Mouse (Mus musculus): Measurements from ENCODE around the gene Apol6. TPM values are rescaled to one million over a fixed set of nuclear protein-coding genes. Genes with fewer than 3 reads are reported as not detected.
"Not testable (repeated sequence)": the region's sequence is repeated elsewhere in the genome, so short reads cannot be mapped to it uniquely, and the experiment has no call there.

The Apol6 gene
- total RNA-seq, 2 experiments from 2014 or later, result 47.5 to 80.8 TPM

DNA sequence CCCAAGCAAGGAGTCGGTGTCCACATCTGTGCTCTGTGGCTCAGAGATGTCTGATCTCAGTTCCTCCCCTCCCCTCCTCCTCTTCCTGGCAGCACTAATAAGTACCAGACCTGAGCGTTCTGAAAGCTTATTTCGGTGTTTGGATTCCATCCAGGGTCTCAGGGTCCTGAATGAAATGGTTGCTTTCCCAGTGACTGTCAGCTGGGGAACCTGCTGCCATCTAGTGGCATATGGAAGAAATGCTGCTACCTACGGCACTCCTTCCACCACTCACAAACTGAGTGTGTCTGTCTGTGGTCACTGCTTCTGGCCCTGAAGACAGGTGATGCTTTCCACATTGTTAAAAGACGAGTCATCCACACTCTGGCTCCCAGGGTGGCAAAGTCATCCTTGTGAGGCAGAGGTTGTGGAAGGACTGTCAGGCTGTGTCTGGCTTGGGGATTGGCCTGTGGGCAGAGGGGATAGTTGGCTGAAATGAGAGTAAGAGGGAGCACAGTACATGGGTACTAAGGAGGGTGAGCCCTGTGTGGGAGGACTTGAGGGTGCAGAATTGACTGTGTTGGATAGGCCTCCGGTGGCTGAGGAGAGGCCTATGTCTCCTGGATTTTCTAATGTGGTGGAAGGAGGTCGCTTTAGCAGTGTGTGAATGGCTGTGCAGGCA is 15.1 kb upstream of the Apol6 start:
- peak; percentile 88 for DNase-seq (ENCODE audit: low spot score)

DNA sequence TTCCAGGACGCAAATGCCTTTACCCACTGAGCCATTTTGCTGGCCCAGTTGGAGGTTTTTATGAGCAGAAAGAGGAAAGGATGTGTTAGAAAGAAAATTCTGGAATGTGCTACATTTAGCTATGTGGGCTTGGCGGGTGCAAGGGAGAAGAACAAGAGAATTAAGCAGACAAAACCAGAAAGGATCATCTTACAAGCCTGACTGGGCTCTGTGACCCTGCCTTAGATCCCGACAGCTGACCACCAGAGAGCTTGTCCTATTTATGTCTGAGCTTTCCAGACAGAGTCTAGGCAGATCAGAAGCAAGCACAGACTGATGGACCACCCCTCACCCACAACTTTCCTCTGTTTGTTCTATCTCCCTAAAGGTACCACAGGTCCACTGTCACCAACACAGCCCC is 13.3 kb upstream of the Apol6 start:
- no peak for DNase-seq (ENCODE audit: low spot score)

DNA sequence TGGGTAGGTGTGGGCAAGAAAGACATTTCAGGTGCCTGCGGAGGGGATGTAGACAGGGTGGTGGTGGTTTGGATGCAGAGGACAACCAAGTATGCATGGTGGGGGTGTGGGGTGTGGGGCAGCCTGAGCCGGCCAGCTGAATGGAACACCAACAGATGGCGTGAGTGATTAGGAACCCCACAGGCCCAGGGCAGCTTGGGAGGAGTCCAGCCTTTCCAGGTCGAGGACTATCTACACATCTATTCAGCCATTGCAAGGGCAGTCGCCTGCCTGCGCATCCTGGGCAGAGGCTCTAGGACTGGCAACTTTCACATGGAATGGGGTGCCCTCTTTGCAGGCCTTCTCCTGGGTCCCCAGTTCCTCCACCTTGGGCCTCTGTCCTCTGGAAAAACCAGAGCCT is 10.0 kb upstream of the Apol6 start:
- no peak for DNase-seq (ENCODE audit: low spot score)

DNA sequence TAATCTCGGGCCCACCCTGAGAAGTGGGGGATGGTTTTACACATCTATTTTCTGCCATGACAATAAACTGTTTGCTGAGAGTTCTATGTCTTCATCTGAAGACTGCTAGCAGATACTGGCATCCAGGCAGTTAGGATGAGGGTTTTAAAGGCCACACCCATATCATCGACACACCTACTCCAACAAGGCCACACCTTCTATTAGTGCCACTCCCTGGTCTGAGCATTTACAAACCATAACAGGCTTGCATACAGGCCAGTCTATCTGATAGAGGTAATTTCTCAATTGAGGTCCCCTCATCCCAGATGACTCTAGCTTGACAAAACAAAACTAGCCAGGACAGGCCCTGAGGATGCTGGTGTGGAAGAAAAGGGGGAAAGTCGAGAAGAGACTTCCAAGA is 8.9 kb upstream of the Apol6 start:
- DNase-seq (ENCODE audit: low spot score), result no peak

- peak; percentile 94 for DNase-seq (ENCODE audit: low spot score)
Measured at GRCm38 (mm10) chr15:77036320-77036988, 8.1 kb upstream of the Apol6 start.

GRCm38 (mm10) chr15:77036989-77037277 is 7.6 kb upstream of the Apol6 start:
- no peak for DNase-seq (ENCODE audit: low spot score)

- peak; percentile 78 for DNase-seq (ENCODE audit: low spot score)
Measured at GRCm38 (mm10) chr15:77037278-77038161, 7.0 kb upstream of the Apol6 start.

- no peak for DNase-seq (ENCODE audit: low spot score)
Measured at GRCm38 (mm10) chr15:77039211-77039700, 5.3 kb upstream of the Apol6 start.

- DNase-seq (ENCODE audit: low spot score), result no peak
Measured at GRCm38 (mm10) chr15:77040784-77041183, 3.7 kb upstream of the Apol6 start.

- peak; percentile 82 for DNase-seq (ENCODE audit: low spot score)
Measured at GRCm38 (mm10) chr15:77045609-77046008, 1.1 kb downstream of the Apol6 start.

GRCm38 (mm10) chr15:77050570-77050969 is 6.0 kb downstream of the Apol6 start, which contains the start of gene Mb:
Gene Mb, minus strand, starts transcription at chr15:77050670.
- DNase-seq (ENCODE audit: low spot score), result no peak

DNA sequence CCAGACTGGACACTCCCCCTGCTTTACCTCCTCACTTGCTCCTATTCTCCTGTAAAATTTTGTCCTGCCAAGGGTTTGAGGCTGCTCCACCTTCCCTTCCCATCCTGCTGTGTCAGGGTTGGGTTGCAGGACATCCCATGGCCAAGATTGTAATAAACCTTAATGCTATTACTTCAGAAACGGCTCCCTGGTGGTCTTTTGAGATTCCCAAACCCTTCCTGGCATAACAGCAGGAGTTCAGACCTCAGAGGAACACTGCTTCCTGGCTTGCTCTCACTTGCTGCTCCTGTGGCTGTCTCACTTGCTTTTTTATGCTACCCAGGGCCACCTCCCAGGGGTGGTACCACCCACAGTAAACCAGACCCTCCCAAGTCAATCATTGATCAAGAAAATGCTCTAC is 7.6 kb downstream of the Apol6 start:
- no peak for DNase-seq (ENCODE audit: low spot score)

- no peak for DNase-seq (ENCODE audit: low spot score)
Measured at GRCm38 (mm10) chr15:77053021-77053420, 8.5 kb downstream of the Apol6 start.

DNA sequence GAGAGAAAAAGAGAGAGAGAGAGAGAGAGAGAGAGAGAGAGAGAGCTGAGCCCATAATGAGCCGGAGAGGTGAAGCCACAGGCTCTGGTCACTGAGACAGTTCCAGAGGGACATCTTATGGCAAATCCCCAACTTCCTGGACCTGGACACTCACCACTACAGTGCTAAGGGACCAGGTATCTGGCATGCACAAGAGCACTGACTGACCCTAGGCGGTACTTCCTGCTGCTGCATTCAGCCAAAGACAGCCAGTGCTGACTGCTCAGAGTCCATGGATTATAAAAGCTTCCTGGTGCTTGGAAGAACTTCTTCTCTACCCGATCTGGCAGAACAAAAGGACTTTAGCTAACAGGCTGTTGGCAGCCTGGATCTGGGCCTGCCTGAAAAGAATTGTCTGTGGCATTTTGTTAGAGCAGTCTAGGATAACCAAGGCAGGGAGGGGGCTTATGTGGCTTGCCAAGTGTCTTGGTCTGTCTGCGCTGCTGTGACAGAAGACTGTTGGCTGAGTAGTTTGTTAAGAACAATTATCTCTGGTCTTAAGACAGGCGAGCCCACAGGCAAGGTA is 10.2 kb downstream of the Apol6 start:
- no peak for DNase-seq (ENCODE audit: low spot score)

DNA sequence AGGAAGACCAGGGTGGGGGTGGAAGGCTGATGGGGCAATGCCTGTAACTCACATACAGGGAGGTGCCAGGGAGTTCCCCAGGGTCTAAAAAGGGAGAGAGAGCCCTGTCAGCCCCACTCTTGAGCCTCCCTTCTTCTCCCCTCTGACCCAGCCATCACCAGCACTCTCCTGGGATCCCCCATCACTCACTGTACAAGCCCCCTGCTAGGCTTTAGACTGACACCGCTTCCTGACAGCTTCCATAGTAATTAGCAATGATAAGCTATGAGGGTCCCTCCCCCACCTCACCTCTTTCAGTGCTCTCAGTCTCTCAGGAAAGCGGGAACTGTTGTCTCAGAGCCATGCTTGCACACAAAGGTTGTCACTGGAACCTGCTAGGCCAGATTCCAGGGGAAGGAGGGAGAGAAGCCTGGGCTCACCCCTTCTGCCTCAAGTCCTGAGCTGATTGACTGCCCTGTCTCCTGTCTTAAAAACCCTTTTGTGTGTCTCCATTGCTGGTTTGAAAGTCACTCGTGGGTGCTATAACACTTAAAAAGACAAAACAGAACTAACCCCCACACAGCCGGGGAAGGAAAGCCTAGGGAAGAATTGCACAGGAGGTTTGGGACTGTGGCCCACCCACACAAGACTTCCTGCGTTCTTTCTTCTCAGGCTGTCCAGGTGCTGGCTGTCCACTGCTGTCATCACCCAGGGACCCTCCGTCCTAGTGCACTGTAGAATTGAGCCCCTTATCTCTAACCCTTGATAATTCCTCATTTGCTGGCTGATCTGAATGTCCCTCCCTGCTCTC is 11.7 kb downstream of the Apol6 start:
- DNase-seq (ENCODE audit: low spot score), result no peak

DNA sequence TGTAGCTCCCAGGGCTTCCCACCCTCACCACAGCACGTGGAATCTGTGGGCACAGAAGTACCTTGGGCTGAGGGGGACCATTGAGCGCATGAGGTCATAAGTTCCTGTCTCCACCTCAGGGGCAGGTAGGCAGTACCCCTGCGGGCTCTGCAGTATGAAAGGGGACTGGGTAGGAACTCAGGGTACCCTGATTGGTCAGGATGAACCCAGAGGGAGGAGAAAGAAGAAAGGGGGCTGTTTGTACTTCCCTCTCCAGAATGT is 12.2 kb downstream of the Apol6 start:
- DNase-seq (ENCODE audit: low spot score), result no peak

DNA sequence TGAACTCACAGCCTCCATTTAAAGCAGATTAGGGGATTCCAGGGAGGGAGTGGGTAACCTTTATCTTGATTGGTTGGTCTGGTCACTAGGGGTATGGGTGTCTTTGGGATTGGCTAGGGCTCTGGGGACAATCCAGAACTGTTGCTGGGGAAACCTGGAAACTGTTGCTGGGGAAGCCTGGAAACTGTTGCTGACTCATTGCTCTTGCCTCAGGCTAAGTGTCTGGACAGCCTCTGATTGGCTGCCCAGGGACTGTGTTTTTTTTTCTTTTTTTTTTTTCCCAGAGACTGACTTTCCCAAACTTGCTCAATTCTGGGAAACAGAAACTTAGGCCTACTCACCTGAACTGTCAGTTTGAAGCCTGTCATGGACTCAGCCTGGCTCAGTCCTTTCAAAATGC is 14.0 kb downstream of the Apol6 start:
- no peak for DNase-seq (ENCODE audit: low spot score)

GRCm38 (mm10) chr15:77059416-77059815 is 14.9 kb downstream of the Apol6 start:
- not testable (repeated sequence) for DNase-seq (ENCODE audit: low spot score)

DNA sequence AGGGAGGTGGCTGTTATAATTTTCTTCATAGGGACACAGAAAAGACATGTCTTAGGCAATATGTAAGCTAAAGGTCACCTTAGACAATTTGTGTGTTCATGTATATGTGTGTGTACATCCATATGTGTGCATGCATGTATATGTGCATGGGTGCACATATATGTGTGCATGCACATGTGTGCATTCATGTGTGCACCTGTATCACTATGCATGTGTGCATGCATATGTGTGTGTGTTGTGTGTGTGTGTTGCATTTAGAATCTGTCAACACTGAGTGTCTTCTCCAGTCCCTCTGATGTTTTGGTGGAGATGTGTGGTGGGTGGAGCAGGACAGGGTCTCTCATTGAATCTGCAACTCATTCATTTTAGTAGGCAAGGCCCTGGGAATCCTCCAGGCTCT is 18.2 kb downstream of the Apol6 start:
- no peak for DNase-seq (ENCODE audit: low spot score)

GRCm38 (mm10) chr15:77065259-77065852 is 20.8 kb downstream of the Apol6 start:
- DNase-seq (ENCODE audit: low spot score), result no peak

- no peak for DNase-seq (ENCODE audit: low spot score)
Measured at GRCm38 (mm10) chr15:77066233-77066632, 21.7 kb downstream of the Apol6 start.

Data from gastrocnemius, adult 18-20 months (tissue).